Mouse (Mus musculus): ENCODE results near the gene 1810055G02Rik. TPM values are rescaled to one million over a fixed set of nuclear protein-coding genes. Genes with fewer than 3 reads are reported as not detected.
A peak's percentile ranks its signal among the peaks of the same experiment; 100 is the strongest.

The 1810055G02Rik gene
- polyA plus RNA-seq, 3 experiments from 2014 or later: 4.1 to 6.0 (median 5.3) TPM

- ATAC-seq: no peak
Measured at GRCm38 (mm10) chr19:3695471-3695870, 12.6 kb upstream of the 1810055G02Rik start.

DNA sequence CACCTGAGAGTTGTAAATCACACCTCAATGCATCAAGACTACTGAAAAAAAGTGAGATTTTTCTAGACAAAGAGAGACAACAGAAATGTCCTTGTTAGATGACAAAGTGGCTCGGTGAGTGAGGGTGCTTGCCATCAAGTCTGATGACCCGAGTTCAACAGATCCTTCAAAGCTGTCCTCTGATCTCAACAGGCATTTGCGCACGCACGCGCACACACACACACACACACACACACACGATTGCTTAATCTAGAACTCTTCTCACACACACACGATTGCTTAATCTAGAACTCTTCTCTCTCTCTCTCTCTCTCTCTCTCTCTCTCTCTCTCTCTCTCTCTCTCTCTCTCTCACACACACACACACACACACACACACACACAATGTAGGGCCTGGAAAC lies 12.1 kb upstream of the 1810055G02Rik start:
- ATAC-seq: no peak

DNA sequence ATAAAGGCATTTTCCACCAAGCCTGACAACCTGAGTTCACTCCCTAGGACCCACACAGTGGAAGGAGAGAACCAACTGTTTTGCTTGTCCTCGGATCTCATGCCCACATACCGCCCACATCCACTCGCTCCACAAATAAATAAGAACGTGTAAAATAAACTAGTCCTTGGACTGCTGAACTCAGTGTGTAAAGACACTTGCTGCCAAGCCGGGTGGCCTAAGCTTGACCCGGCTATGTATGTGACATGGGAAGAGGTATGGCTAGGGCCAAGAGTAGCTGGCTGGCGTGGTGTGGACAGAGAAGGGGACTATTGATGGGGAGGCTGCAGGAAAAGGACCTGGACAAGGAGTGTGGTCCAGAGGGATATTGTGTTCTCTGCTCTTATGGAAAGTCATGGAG lies 10.1 kb upstream of the 1810055G02Rik start:
- no peak for ATAC-seq

DNA sequence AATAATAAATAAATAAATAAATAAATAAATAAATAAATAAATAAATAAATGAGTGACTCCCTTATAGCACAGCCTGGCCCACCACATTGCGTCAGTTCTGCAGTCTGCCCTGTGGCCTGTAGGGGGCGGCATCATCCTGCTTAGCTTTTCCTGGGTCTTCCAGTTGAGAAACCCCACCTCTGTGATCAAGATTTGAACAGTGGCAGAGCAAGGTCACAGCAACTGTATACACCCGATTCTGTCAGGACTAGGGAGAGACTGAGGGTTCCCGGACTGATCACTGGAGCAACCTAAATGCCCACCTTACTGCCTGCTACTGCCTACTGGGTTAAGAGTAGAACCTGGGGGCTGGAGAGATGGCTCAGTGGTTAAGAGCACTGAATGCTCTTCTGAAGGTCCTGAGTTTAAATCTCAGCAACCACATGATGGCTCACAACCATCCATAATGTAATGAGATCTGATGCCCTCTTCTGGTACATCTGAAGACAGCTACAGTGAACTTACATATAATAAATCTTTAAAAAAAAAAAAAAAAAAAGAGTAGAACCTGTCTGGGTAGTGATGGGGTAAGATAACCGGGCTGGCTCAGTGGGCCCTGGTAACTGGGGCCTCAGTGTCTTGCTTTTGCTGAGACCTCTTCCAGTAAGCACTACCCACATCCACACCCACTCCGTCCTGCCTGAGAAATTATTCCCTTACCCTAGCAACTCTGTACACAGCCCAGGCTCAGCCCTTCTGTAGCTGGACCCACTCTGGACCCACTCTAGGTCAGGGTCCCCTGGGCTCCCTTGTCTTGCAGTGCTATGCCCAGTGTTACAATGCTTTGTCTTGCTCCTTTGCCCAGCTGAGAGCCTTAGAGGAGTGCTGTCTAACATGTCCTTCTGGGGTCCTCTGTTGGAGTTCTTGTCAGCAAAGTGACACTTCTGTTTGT lies 8.3 kb upstream of the 1810055G02Rik start:
- peak; percentile 70 for ATAC-seq

- no peak for ATAC-seq
Measured at GRCm38 (mm10) chr19:3702460-3702859, 5.6 kb upstream of the 1810055G02Rik start.

- ATAC-seq: no peak
Measured at GRCm38 (mm10) chr19:3706258-3706657, 1.8 kb upstream of the 1810055G02Rik start.

DNA sequence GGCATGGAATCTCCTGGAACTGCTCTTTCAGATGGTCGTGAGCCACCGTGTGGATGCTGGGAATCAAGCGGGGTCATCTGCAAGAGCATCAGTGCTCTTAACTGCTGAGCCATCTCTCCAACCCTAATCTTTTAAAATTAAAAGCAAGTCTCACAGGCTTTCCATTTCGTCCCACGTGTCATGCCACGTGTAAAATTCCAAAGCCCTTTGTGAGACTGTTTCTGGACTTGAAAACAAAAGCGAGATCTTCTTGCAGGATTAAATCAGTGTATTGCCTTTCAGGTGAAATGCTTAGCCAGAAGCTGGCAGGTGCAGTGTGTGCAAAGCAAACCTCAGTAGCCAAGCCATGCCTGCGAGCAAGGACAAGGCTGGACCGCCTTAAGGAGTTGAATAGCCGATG lies 540 bp upstream of the 1810055G02Rik start:
- no peak for ATAC-seq

DNA sequence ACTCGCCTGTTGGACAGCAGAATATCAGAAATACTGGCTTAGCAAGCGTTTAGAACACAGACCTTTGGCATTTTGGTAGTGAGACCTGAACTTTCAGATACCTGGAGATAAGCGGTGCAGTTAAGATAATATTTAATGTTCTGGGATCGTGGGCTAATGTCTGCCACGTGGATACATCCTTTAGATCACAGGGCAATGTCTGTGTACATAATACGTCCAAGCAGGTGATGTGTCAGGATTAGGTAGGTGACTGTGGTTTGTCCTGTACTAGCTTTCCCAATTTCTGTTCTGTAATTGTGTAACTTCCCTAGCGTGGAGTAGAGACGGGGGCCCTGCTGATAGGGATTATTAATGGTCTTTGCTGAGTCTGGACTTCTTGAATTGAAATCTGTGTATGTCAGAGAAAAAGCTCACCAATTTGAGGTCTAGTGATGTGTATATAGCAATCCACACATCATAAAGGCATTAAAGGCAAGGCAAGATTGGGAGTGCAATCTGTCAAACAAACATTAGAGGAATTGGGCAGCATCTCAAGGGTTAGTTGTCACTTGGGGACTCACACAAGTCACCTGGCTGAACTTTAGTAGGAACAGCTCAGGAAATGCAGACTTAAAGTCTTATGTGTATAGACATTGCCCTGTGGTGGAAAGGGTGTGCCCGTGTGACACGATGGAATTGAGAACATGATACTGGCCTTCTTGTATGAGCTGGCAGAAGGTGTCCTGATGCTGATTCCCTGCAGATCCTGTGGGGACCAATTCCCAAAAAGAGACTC lies 1.1 kb downstream of the 1810055G02Rik start:
- ATAC-seq: no peak

GRCm38 (mm10) chr19:3710436-3710835 lies 2.3 kb downstream of the 1810055G02Rik start:
- no peak for ATAC-seq

DNA sequence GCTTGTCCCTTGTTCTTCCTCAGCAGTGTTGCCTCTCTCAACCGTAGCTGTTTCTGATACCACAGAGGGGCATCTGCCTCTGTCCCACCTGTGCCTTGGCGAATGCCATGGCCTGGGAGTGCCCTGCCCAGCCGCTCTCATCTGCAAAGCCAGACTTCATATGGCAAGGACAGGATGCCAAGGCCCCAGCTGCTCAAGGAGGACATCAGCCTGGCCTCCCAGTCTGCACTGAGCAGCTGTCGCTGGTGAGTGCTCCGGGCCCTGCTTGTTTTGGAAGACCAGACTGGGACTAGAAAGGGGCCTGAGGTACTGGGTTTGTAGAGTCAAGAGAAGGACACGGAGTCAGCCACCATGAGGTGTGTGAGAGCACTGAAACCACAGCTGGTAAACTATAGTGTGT lies 6.3 kb downstream of the 1810055G02Rik start:
- no peak for ATAC-seq

DNA sequence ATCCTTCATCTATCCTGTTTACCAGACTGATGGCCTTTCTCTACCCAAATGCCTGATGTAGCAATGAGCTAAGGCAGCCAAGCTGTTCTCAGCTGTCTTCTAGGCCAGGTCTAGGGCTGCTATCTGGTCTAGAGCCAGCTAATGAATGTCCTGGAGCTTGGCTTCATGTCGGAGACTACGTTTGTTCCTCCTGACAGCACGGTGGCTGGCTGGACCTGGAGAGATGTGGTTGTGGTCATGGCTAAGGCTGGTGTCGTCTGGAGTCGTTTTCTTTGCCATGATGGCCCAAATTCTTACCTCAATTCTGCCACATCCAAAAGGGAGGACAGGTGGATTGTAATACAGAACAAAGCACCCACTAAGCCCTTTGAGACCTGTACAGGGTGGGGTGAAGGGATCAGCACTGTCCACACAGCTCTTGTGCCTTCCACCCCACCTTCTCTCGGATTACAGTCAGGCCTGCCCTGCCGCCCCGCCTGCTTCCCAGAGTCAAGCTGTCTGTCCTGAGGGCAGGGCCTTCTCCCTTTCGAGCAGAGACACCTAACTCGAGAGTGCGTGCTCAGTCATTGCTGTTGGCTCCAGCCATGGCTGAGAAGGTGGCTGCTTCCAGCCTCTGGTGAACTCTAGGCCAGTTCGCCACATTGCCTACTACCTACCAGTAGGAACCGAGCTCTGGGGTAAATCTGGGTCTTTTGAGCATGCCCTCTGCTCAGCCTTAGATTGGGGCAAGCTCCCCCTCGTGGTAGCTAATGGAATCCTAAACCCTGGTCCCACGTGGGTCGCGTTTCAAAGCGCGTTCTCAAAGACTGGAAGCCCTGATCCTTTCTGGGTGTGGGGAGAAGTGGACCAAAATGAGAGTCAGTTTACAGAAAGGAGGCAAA lies 10.6 kb downstream of the 1810055G02Rik start:
- peak; percentile 86 for ATAC-seq

GRCm38 (mm10) chr19:3719362-3719891 lies 11.3 kb downstream of the 1810055G02Rik start:
- ATAC-seq: peak; percentile 38

DNA sequence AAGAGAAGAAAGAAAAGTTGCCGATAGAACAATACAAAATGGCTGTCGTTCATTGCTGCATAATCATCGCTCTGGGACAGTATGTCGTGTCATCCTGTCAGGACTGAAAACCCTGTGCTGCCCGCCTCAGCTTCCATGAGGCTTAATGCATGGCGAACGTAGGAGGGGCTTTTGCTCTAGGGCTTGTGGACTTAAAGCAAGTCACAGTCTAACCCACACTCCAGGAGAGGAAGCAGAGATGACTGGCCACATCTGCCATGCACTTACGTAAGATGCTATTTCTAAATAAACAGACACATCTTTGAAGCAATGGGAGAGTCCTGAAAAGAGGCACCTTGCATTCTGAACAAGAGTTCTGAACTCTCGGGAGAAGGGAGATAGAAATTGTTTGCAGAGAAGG lies 15.1 kb downstream of the 1810055G02Rik start:
- ATAC-seq: no peak

DNA sequence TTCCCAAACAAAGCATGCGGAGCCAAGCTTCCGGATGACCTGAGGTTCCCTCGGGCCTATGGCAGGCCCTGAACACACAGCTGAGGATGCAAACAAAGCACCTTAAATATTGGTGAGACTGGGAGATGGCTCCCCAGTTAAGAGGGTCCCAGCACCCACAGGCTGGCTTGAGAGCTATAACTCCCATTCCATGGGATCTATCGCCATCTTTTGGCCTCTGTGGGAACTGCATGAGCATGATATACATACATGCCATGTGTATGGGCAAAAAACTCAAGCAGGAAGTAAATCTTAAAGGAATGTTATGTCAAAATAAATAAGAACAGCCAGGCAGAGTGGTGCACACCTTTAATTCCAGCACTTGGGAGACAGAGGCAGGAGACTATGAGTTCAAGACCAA lies 15.8 kb downstream of the 1810055G02Rik start:
- ATAC-seq: no peak

GRCm38 (mm10) chr19:3724779-3725178 lies 16.7 kb downstream of the 1810055G02Rik start:
- no peak for ATAC-seq

DNA sequence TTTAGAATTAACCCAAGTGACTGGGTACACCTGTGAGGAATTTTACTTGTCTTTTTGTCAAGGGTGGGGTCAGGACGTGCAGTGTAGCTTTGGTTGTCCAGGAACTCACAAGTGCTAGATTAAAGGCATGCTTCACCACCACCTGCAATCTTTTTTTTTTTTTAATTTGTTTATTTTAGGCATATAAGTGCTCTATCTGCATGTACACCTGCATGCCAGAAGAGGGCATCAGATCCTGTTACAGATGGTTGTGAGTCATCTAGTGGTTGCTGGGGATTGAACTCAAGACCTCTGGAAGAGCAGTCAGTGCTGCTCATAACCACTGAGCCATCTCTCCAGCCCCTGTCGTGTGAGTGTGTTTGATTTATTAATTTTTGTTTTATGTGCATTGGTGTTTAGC lies 20.8 kb downstream of the 1810055G02Rik start:
- no peak for ATAC-seq

- ATAC-seq: no peak
Measured at GRCm38 (mm10) chr19:3730781-3731646, 22.9 kb downstream of the 1810055G02Rik start.

DNA sequence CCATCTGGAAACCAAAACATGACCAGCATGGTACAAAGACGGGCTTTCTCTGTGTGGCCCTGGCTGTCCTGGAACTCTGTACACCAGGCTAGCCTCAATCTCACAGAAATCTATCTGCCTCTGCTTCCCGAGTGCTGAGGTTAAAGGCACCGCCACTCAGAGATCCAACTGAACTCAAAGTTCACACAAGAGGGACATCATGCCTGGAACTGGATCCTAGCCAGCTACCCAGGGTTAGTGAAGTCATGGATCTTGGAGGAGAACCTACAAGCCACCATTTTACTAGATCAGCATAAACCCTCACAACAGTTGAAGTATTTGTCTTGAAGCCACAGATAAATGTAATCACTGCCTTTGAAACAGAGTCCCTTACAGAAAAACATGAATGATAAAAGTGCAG lies 27.9 kb downstream of the 1810055G02Rik start:
- ATAC-seq: no peak

DNA sequence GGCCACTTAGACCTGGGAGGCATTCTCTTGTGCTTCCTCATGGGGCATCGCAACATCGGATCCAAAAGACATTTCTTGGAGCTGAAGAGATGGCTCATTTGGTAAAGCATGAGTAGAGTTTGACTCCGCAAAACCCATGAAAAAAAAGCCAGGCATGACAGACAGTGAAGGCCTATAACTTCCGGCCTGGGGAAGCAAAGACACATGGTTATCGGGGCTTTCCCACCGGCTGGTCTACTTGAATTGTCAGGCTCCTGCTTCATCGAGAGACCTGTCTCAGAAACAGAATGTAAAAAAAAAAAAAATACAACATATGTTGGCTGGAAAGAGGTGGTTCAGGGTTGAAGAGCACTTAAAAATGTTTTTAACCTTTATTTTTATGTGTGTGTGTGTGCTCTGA lies 31.6 kb downstream of the 1810055G02Rik start:
- no peak for ATAC-seq

- ATAC-seq: no peak
Measured at GRCm38 (mm10) chr19:3742716-3743115, 34.6 kb downstream of the 1810055G02Rik start.

DNA sequence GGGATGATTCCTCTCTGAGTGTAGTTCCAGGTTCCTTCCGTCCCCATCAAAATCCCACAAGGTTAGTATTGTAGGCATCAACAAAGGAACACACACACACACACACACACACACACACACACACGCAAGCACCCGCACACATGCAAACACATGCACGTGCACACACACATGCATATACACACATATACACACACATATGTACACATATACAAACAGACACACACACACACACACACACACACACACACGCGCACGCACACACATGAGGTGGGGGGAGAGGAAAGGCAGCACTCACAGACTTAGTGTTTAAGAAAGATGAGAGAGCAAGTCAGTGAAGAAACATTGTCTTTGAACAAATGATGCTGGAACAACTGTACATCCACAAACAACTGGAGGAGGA lies 35.3 kb downstream of the 1810055G02Rik start:
- ATAC-seq: no peak
